Mouse (Mus musculus): ENCODE measurements at regions not wholly inside any gene's neighbourhood (a gene's known extent, or its start where the extent isn't known, plus 50 kb on each side); places are given as distances from the start of the nearest gene placed in this dataset.

DNA sequence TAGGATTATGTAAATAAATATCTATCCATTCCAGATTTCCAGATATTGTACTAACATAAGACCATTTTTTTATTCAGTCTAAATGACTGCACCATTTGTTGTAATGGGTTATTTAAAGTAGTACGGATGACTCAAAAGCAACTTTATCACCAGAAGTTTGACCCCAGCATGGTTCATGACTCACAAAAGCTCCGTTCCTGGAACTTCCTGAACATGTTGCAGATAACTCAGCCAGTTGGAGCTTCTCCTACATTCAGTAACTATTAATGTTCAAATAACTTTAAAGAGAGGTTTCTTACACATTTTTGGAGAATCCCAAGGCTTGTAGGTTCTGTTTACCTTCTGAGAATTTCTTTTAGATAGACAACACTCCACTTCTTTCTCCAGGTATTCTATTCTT lies 219.8 kb downstream of the Gm11232 start:
- Histone ChIP-seq H3K27ac (replicated peaks; ENCODE audit: low read depth, low read length) (no peak overlapping the region), H3K4me3 (replicated peaks; ENCODE audit: low read depth, low read length) (no peak overlapping the region), H3K9ac (replicated peaks; ENCODE audit: low read length) (no peak overlapping the region), H3K4me2 (ENCODE audit: low read length) (no peak overlapping the region), H3K9me3 (ENCODE audit: control insufficient read depth, low read length) (no peaks in the 10 kb centered on the region), H3K4me1 (ENCODE audit: control insufficient read depth, insufficient read depth, low read length) (no peaks in the 10 kb centered on the region), H3K36me3 (ENCODE audit: control insufficient read depth, insufficient read depth, low read length) (no peaks in the 10 kb centered on the region), H3K27me3 (ENCODE audit: control insufficient read depth, insufficient read depth, low read length) (no peaks in the 10 kb centered on the region)
- no peak for DNase-seq
- 81% methylated on average over 2 of the region's 2 CpGs for WGBS
- no peak for ATAC-seq (ENCODE audit: low FRiP score, low TSS enrichment)

GRCm38 (mm10) chr4:71524255-71524970 lies 233.4 kb downstream of the Gm11232 start:
- no peak overlapping the region for H3K27ac ChIP-seq (replicated peaks; ENCODE audit: low read depth, low read length)
- H3K4me1 ChIP-seq (ENCODE audit: control insufficient read depth, insufficient read depth, low read length), result no peaks in the 10 kb centered on the region
- ATAC-seq (ENCODE audit: low FRiP score, low TSS enrichment) (no peak), DNase-seq (no peak)
- H3K9me3 ChIP-seq (ENCODE audit: control insufficient read depth, low read length), result no peaks in the 10 kb centered on the region
- H3K4me3 ChIP-seq (replicated peaks; ENCODE audit: low read depth, low read length), result no peak overlapping the region
- H3K27me3 ChIP-seq (ENCODE audit: control insufficient read depth, insufficient read depth, low read length), result no peaks in the 10 kb centered on the region
- H3K4me2 ChIP-seq (ENCODE audit: low read length), result no peak overlapping the region
- no peak overlapping the region for H3K9ac ChIP-seq (replicated peaks; ENCODE audit: low read length)
- 79% methylated on average over 4 of the region's 4 CpGs for WGBS
- H3K36me3 ChIP-seq (ENCODE audit: control insufficient read depth, insufficient read depth, low read length), result no peaks in the 10 kb centered on the region

GRCm38 (mm10) chr4:71520751-71521150 lies 237.0 kb downstream of the Gm11232 start:
- Histone ChIP-seq H3K36me3 (ENCODE audit: control insufficient read depth, insufficient read depth, low read length) (no peaks in the 10 kb centered on the region), H3K4me1 (ENCODE audit: control insufficient read depth, insufficient read depth, low read length) (no peaks in the 10 kb centered on the region), H3K27me3 (ENCODE audit: control insufficient read depth, insufficient read depth, low read length) (no peaks in the 10 kb centered on the region), H3K9ac (replicated peaks; ENCODE audit: low read length) (no peak overlapping the region), H3K4me3 (replicated peaks; ENCODE audit: low read depth, low read length) (no peak overlapping the region), H3K4me2 (ENCODE audit: low read length) (no peak overlapping the region), H3K27ac (replicated peaks; ENCODE audit: low read depth, low read length) (no peak overlapping the region), H3K9me3 (ENCODE audit: control insufficient read depth, low read length) (no peaks in the 10 kb centered on the region)
- ATAC-seq (ENCODE audit: low FRiP score, low TSS enrichment) (no peak), DNase-seq (peak; percentile 33)

GRCm38 (mm10) chr4:71517921-71518404 lies 239.8 kb downstream of the Gm11232 start:
- DNase-seq, result peak; percentile 24
- Histone ChIP-seq H3K27me3 (ENCODE audit: control insufficient read depth, insufficient read depth, low read length) (no peaks in the 10 kb centered on the region), H3K27ac (replicated peaks; ENCODE audit: low read depth, low read length) (no peak overlapping the region), H3K4me1 (ENCODE audit: control insufficient read depth, insufficient read depth, low read length) (no peaks in the 10 kb centered on the region), H3K9me3 (ENCODE audit: control insufficient read depth, low read length) (no peaks in the 10 kb centered on the region), H3K9ac (replicated peaks; ENCODE audit: low read length) (no peak overlapping the region), H3K36me3 (ENCODE audit: control insufficient read depth, insufficient read depth, low read length) (no peaks in the 10 kb centered on the region), H3K4me2 (ENCODE audit: low read length) (no peak overlapping the region), H3K4me3 (replicated peaks; ENCODE audit: low read depth, low read length) (no peak overlapping the region)
- peak; percentile 24; the same call in 1 of the 2 replicates for ATAC-seq (ENCODE audit: low FRiP score, low TSS enrichment)
- 57% methylated on average over 2 of the region's 2 CpGs for WGBS

- Histone ChIP-seq H3K4me2 (ENCODE audit: low read length) (no peak overlapping the region), H3K4me1 (ENCODE audit: control insufficient read depth, insufficient read depth, low read length) (no peaks in the 10 kb centered on the region), H3K4me3 (replicated peaks; ENCODE audit: low read depth, low read length) (no peak overlapping the region), H3K36me3 (ENCODE audit: control insufficient read depth, insufficient read depth, low read length) (no peaks in the 10 kb centered on the region), H3K9me3 (ENCODE audit: control insufficient read depth, low read length) (no peaks in the 10 kb centered on the region), H3K9ac (replicated peaks; ENCODE audit: low read length) (no peak overlapping the region), H3K27ac (replicated peaks; ENCODE audit: low read depth, low read length) (no peak overlapping the region), H3K27me3 (ENCODE audit: control insufficient read depth, insufficient read depth, low read length) (no peaks in the 10 kb centered on the region)
- ATAC-seq (ENCODE audit: low FRiP score, low TSS enrichment) (no peak), DNase-seq (no peak)
Observed at GRCm38 (mm10) chr4:71506911-71507310, 250.9 kb downstream of the Gm11232 start.

DNA sequence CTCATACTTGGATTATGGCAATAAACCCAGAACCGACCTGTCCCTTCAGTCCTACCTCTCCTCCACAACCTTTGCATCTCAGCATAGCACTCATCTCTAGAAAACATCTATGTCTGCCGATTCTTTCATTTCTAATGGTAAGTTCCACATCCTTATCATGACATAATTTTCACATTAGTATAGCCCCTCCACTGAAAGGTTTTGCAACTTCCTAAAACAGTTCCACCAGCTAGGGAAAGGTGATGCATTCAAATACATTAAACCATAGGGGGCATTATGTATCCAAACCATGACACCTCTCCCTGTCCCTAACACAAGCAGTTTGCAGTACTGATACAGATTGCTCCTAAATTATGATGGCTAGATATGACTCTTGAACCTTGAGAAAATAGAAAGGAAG lies 268.0 kb downstream of the Gm11232 start:
- WGBS, result 95% methylated on average over 2 of the region's 2 CpGs
- H3K9ac ChIP-seq (replicated peaks; ENCODE audit: low read length), result no peak overlapping the region
- H3K27me3 ChIP-seq (ENCODE audit: control insufficient read depth, insufficient read depth, low read length), result no peaks in the 10 kb centered on the region
- no peaks in the 10 kb centered on the region for H3K9me3 ChIP-seq (ENCODE audit: control insufficient read depth, low read length)
- no peak for ATAC-seq (ENCODE audit: low FRiP score, low TSS enrichment)
- H3K36me3 ChIP-seq (ENCODE audit: control insufficient read depth, insufficient read depth, low read length), result no peaks in the 10 kb centered on the region
- no peak for DNase-seq
- no peak overlapping the region for H3K27ac ChIP-seq (replicated peaks; ENCODE audit: low read depth, low read length)
- H3K4me1 ChIP-seq (ENCODE audit: control insufficient read depth, insufficient read depth, low read length), result peaks cover 8% of the 10 kb centered on the region
- no peak overlapping the region for H3K4me2 ChIP-seq (ENCODE audit: low read length)
- H3K4me3 ChIP-seq (replicated peaks; ENCODE audit: low read depth, low read length), result no peak overlapping the region

DNA sequence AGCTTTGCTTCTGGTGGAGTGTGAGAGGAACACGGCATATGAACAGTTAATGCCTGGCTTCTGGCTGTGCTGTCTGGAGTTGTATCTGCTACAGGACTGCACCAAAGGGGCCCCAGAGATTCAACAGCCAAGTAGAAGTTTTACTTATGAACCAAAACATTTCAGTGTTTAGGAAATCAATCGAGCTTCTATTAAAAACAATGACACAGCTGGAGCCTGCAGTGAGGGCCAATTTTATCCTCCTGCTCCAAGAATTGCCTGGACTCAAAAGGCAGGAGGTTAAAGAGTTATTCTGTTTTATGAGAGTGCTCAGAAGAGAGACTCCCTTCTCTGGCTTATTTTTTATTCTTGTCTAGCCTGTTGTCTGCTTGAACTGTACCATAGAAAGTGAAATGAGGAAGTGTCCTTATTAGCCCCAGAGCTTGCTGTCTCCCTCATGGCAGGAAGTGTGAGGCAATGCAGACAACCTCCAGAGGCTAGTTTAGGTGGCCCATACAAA lies 269.1 kb downstream of the Gm11232 start:
- no peaks in the 10 kb centered on the region for H3K36me3 ChIP-seq (ENCODE audit: control insufficient read depth, insufficient read depth, low read length)
- ATAC-seq (ENCODE audit: low FRiP score, low TSS enrichment) (no peak), DNase-seq (peak; percentile 24)
- H3K27ac ChIP-seq (replicated peaks; ENCODE audit: low read depth, low read length), result no peak overlapping the region
- peaks cover 13% of the 10 kb centered on the region for H3K4me1 ChIP-seq (ENCODE audit: control insufficient read depth, insufficient read depth, low read length)
- H3K9me3 ChIP-seq (ENCODE audit: control insufficient read depth, low read length), result no peaks in the 10 kb centered on the region
- no peak overlapping the region for H3K9ac ChIP-seq (replicated peaks; ENCODE audit: low read length)
- H3K4me3 ChIP-seq (replicated peaks; ENCODE audit: low read depth, low read length), result no peak overlapping the region
- H3K27me3 ChIP-seq (ENCODE audit: control insufficient read depth, insufficient read depth, low read length), result no peaks in the 10 kb centered on the region
- WGBS, result 41% methylated on average over 2 of the region's 2 CpGs
- H3K4me2 ChIP-seq (ENCODE audit: low read length), result no peak overlapping the region

GRCm38 (mm10) chr4:71488059-71488458 lies 269.7 kb downstream of the Gm11232 start:
- Histone ChIP-seq H3K4me2 (ENCODE audit: low read length) (no peak overlapping the region), H3K4me1 (ENCODE audit: control insufficient read depth, insufficient read depth, low read length) (peaks cover 20% of the 10 kb centered on the region), H3K9me3 (ENCODE audit: control insufficient read depth, low read length) (no peaks in the 10 kb centered on the region), H3K9ac (replicated peaks; ENCODE audit: low read length) (no peak overlapping the region), H3K27me3 (ENCODE audit: control insufficient read depth, insufficient read depth, low read length) (no peaks in the 10 kb centered on the region), H3K36me3 (ENCODE audit: control insufficient read depth, insufficient read depth, low read length) (no peaks in the 10 kb centered on the region), H3K4me3 (replicated peaks; ENCODE audit: low read depth, low read length) (no peak overlapping the region), H3K27ac (replicated peaks; ENCODE audit: low read depth, low read length) (no peak overlapping the region)
- ATAC-seq (ENCODE audit: low FRiP score, low TSS enrichment), result no peak
- DNase-seq, result no peak
- 89% methylated on average over 9 of the region's 9 CpGs for WGBS

DNA sequence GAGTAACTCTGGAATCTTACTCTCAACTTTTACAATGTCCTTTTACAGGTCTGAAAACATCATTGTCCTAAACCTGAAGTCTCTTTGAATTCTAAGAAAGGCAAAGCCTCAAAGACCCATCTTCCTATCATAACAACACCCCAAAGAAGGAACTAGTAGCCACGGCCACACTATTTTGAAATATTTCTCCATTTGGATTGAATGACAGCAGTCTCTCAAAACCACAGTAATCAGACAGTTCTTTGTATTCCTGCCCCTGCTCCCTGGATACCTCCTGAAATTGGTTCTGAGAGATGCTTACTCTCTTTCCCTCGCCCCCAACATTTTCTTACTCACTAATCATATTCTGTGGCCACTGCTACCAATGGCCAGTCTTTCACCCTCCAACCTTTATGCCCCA lies 276.8 kb downstream of the Gm11232 start:
- ATAC-seq (ENCODE audit: low FRiP score, low TSS enrichment) (no peak), DNase-seq (no peak)
- Histone ChIP-seq H3K4me2 (ENCODE audit: low read length) (no peak overlapping the region), H3K27ac (replicated peaks; ENCODE audit: low read depth, low read length) (no peak overlapping the region), H3K4me1 (ENCODE audit: control insufficient read depth, insufficient read depth, low read length) (peaks cover 25% of the 10 kb centered on the region), H3K36me3 (ENCODE audit: control insufficient read depth, insufficient read depth, low read length) (no peaks in the 10 kb centered on the region), H3K9me3 (ENCODE audit: control insufficient read depth, low read length) (no peaks in the 10 kb centered on the region), H3K9ac (replicated peaks; ENCODE audit: low read length) (no peak overlapping the region), H3K27me3 (ENCODE audit: control insufficient read depth, insufficient read depth, low read length) (no peaks in the 10 kb centered on the region), H3K4me3 (replicated peaks; ENCODE audit: low read depth, low read length) (no peak overlapping the region)
- 79% methylated on average over 2 of the region's 2 CpGs for WGBS

All from midbrain, embryonic 14.5 days (tissue).